Mouse (Mus musculus) G1E (cell line): ENCODE measurements around the gene Nepn.

Experiments
- CTCF ChIP-seq: IDR thresholded peaks from 2 replicates; pipeline ENCODE4 v1.5.1; 2012; ENCODE audit warnings: low read depth, low read length, inconsistent platforms, mixed read lengths
- GATA1 ChIP-seq: IDR thresholded peaks from 2 replicates; pipeline ENCODE4 v1.6.1; 2012; ENCODE audit warnings: borderline replicate concordance, low read length, inconsistent platforms, mixed read lengths
- POLR2AphosphoS5 ChIP-seq: IDR thresholded peaks from 2 replicates; pipeline ENCODE4 v1.6.1; 2012; ENCODE audit warnings: low read depth, low read length, inconsistent platforms; ENCODE audit not compliant: insufficient replicate concordance
- TAL1 ChIP-seq: conservative IDR thresholded peaks from 2 replicates; pipeline ENCODE4 v1.6.1; 2012; ENCODE audit warnings: low read depth, low read length, inconsistent platforms, mixed read lengths

GRCm38 (mm10) chr10:52419402-52419801 lies 30.6 kb downstream of the Nepn start:
- TF ChIP-seq CTCF: no peak
- TF ChIP-seq POLR2AphosphoS5: no peak
- TF ChIP-seq TAL1: no peak
- no peak for TF ChIP-seq GATA1
